Mouse (Mus musculus) forebrain, postnatal 0 days (tissue): ENCODE measurements around the gene Stxbp1. TPM values are rescaled to one million over a fixed set of nuclear protein-coding genes. Genes with fewer than 3 reads are reported as not detected.

Experiments
- ATAC-seq: fragments of 200-750 bp; cut with Nextera tagmentation; 2 replicates; pipeline ENCODE4 v1.8.0; 2017; ENCODE audit warnings: mild to moderate bottlenecking, moderate library complexity
- DNase-seq: peaks from one replicate; pipeline ENCODE4 v3.0.0-alpha.2; 2015
- H3K27ac ChIP-seq: fragments of 300-500 bp; sonication (generic); 2 replicates; pipeline ENCODE4 v1.5.1; 2014; ENCODE audit warnings: low read depth, mild to moderate bottlenecking, antibody characterized with exemption, low read length, moderate library complexity, mixed read lengths
- H3K27me3 ChIP-seq: fragments of 300-500 bp; sonication (generic); 2 replicates; pipeline ENCODE4 v1.6.1; 2014; ENCODE audit warnings: mild to moderate bottlenecking, low read length, mixed read lengths; ENCODE audit not compliant: insufficient read depth
- H3K36me3 ChIP-seq: fragments of 300-500 bp; sonication (generic); 2 replicates; pipeline ENCODE4 v1.6.1; 2014; ENCODE audit warnings: mild to moderate bottlenecking, moderate library complexity; ENCODE audit not compliant: insufficient read depth
- H3K4me1 ChIP-seq: fragments of 300-500 bp; sonication (generic); 2 replicates; pipeline ENCODE4 v1.6.1; 2014; ENCODE audit warnings: antibody characterized with exemption; ENCODE audit not compliant: insufficient read depth
- H3K4me2 ChIP-seq: fragments of 300-500 bp; sonication (generic); 2 replicates; pipeline ENCODE4 v1.6.1; 2014; ENCODE audit warnings: low read depth, mild to moderate bottlenecking, moderate library complexity
- H3K4me3 ChIP-seq: fragments of 300-500 bp; sonication (generic); 2 replicates; pipeline ENCODE4 v1.5.1; 2014; ENCODE audit warnings: low read depth, low read length, mixed read lengths
- H3K9ac ChIP-seq: fragments of 300-500 bp; sonication (generic); 2 replicates; pipeline ENCODE4 v1.6.1; 2014; ENCODE audit warnings: mild to moderate bottlenecking
- H3K9me3 ChIP-seq: fragments of 300-500 bp; sonication (generic); 2 replicates; pipeline ENCODE4 v1.6.1; 2016; ENCODE audit warnings: low read length
- CTCF ChIP-seq: sonication (generic); IDR thresholded peaks from 2 replicates; pipeline ENCODE4 v1.5.1; 2016; ENCODE audit warnings: antibody characterized with exemption, control low read depth, low read depth
- WGBS: fragments of 180-500 bp; shearing (Covaris S2); extraction: QIAGEN DNeasy Blood & Tissue Kit; methylation state at CpG from one replicate; pipeline ENCODE4 v1.1.7; 2014; 5-methylcytosine and 5-hydroxymethylcytosine counted together
- polyA plus RNA-seq: library from polyadenylated mRNA; unstranded; fragments of >200 nt; fragmentation: Nextera tagmentation; extraction: Ambion mirVana; gene quantifications from 2 replicates; pipeline ENCODE4 v1.2.1, GENCODE M21; 2015
- total RNA-seq: library from RNA; depleted of rRNA; stranded (reverse); fragments of >200 nt; gene quantifications from 2 replicates; pipeline ENCODE4 v1.2.3, GENCODE M21; 2014; rRNA removed

Gene Stxbp1
- total RNA-seq = 109 and 135 TPM in 2 replicates
- 268 and 350 TPM in 2 replicates for polyA plus RNA-seq

- 3% methylated on average over 71 of the region's 78 CpGs for WGBS
- peak within 1 kb of the TSS; percentile 60 for H3K4me2 ChIP-seq
- H3K27me3 ChIP-seq = no peaks in the 10 kb centered on the region
- 0 out of 2 replicates have a peak, but pooled peaks cover 2% of the 10 kb centered on the region for H3K36me3 ChIP-seq
- DNase-seq = peak; percentile 96
- peak within 1 kb of the TSS; percentile 92 for H3K27ac ChIP-seq
- H3K9me3 ChIP-seq = no peaks in the 10 kb centered on the region
- H3K4me1 ChIP-seq = peaks cover 3% of the 10 kb centered on the region; the same call in 1 of the 2 replicates
- H3K4me3 ChIP-seq = peak within 1 kb of the TSS; percentile 74
- TF ChIP-seq CTCF = peak; percentile 30; the same call in 1 of the 2 replicates
- peak within 1 kb of the TSS; percentile 90 for H3K9ac ChIP-seq
- ATAC-seq = peak; percentile 95
Observed at GRCm38 (mm10) chr2:32846805-32847467, at the start of gene Stxbp1. Stxbp1 (minus strand) TSS chr2:32847245.

DNA sequence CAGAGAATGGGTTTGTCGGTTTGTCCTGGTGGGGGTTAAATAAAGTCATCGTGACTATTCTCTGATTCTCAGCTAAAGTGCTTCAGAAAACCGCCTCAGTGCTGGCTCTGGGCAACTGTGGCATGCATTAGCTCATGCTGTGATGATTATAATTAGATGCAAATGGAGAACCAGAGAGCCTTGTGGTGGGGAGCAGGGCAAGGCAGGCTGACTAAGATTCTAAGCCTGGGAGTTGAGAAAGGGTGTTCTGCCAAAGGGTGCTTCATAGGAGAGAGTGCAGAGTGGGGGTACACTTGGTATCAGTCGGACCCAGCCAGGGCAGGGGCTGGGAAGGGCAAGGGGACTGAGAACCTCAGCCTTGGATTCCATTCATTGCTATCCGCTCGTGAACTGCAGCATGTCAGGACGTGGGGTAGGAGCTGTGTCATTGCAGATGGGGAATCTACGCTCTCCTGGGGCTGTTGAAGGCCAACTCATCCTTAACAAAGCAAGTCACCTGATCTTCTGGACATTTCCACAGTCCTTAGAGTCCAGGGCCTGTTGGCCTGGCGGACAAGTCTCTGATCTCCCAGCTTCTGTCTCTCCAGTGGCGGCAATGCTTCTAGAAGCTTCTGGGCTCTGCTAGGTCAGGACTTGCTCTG is 49.6 kb upstream of the Stxbp1 start:
- H3K9ac ChIP-seq = no peak overlapping the region
- no peak for TF ChIP-seq CTCF
- H3K4me2 ChIP-seq = no peak overlapping the region
- 0 out of 2 replicates have a peak, but pooled peaks cover 2% of the 10 kb centered on the region for H3K36me3 ChIP-seq
- H3K9me3 ChIP-seq = no peaks in the 10 kb centered on the region
- DNase-seq = peak; percentile 48
- ATAC-seq = peak; percentile 75
- H3K4me3 ChIP-seq = no peak overlapping the region
- WGBS = 42% methylated on average over 10 of the region's 10 CpGs
- no peaks in the 10 kb centered on the region for H3K27me3 ChIP-seq
- H3K4me1 ChIP-seq = peaks cover 9% of the 10 kb centered on the region; the same call in 1 of the 2 replicates
- H3K27ac ChIP-seq = peak overlapping the region; percentile 67

- 28% methylated on average over 8 of the region's 8 CpGs for WGBS
- H3K4me1 ChIP-seq = peaks cover 9% of the 10 kb centered on the region; the same call in 1 of the 2 replicates
- no peak overlapping the region for H3K4me2 ChIP-seq
- H3K9ac ChIP-seq = peak overlapping the region; percentile 10; the same call in 1 of the 2 replicates
- DNase-seq (peak; percentile 38), ATAC-seq (peak; percentile 61)
- H3K27ac ChIP-seq = peak overlapping the region; percentile 67
- H3K4me3 ChIP-seq = no peak overlapping the region
- TF ChIP-seq CTCF = no peak
- H3K27me3 ChIP-seq = no peaks in the 10 kb centered on the region
- no peaks in the 10 kb centered on the region for H3K9me3 ChIP-seq
- H3K36me3 ChIP-seq = 0 out of 2 replicates have a peak, but pooled peaks cover 2% of the 10 kb centered on the region
Observed at GRCm38 (mm10) chr2:32895606-32896106, 48.6 kb upstream of the Stxbp1 start.

DNA sequence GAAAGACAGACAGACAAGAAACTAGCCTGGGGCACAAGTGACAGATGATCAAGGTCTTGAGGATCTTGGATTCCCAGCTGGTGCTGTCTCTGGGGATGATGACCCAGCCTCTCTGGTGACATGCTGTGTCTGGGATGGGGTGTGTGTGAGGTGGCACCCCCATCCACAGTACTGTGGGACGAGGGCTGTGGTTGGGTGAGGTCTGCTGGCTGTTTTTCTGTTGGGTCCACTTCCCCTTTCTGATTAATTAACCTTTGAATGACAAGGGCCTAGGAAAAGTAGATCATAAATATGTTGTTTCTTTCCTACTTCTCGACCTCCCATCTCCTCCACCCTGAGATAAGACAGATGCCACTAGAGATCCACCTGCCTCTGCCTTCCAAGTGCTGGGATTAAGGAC is 47.1 kb upstream of the Stxbp1 start:
- no peak for ATAC-seq

DNA sequence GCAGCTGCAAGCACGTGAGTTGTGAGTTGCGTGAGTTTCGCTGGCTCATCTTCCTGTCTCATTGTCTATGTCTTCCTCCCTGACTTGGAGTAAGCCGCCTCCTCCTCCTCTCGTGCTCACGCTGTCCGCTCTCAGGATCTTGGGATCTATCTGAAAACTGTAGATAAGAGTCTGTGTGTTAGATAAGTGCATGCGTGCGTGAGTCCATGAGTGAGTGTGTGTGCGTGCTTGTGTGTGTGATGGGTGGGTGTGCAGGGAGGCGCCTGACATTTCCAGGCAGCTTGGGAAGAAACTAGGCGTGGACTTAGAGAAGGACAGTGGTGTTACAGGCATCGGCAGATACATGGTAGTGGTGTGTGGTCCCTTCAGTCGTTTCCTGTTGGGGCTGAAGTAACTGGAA is 45.4 kb upstream of the Stxbp1 start:
- Histone ChIP-seq H3K9me3 (no peaks in the 10 kb centered on the region), H3K9ac (no peak overlapping the region), H3K4me2 (no peak overlapping the region), H3K36me3 (0 out of 2 replicates have a peak, but pooled peaks cover 2% of the 10 kb centered on the region), H3K4me3 (no peak overlapping the region), H3K27ac (no peak overlapping the region), H3K4me1 (peaks cover 12% of the 10 kb centered on the region; the same call in 1 of the 2 replicates), H3K27me3 (no peaks in the 10 kb centered on the region)
- DNase-seq (no peak), ATAC-seq (no peak)
- TF ChIP-seq CTCF = no peak
- WGBS = 92% methylated on average over 14 of the region's 14 CpGs

More for the DNA sequence above, 47.1 kb upstream of the Stxbp1 start:
- 77% methylated on average over 2 of the region's 2 CpGs for WGBS
- Histone ChIP-seq H3K4me1 (peaks cover 9% of the 10 kb centered on the region; the same call in 1 of the 2 replicates), H3K27ac (no peak overlapping the region), H3K27me3 (no peaks in the 10 kb centered on the region), H3K9me3 (no peaks in the 10 kb centered on the region), H3K9ac (no peak overlapping the region), H3K36me3 (0 out of 2 replicates have a peak, but pooled peaks cover 2% of the 10 kb centered on the region), H3K4me2 (no peak overlapping the region), H3K4me3 (no peak overlapping the region)
- TF ChIP-seq CTCF = no peak
- DNase-seq = no peak

DNA sequence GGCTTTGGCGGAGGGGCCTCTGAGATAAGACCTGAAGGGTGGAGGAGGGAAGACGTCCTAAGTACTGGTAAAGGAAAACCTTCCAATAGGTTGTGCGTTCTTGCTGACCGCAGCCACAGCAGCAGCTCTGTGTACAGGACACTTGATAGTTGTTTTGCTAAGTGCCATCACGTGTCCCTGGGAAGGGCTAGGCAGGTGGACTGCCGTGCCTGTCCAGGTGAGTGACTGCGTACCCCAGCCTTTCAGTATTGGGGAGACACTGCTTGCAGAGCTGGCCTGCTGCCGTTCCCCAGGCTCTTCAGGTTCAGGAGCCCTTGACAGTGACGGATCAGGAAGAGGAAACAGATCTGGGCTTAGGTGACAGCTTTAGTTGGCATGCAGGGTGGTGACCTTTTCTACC is 44.2 kb upstream of the Stxbp1 start:
- no peak overlapping the region for H3K4me3 ChIP-seq
- 75% methylated on average over 9 of the region's 9 CpGs for WGBS
- H3K27me3 ChIP-seq = no peaks in the 10 kb centered on the region
- H3K9me3 ChIP-seq = no peaks in the 10 kb centered on the region
- H3K36me3 ChIP-seq = 0 out of 2 replicates have a peak, but pooled peaks cover 2% of the 10 kb centered on the region
- no peak overlapping the region for H3K27ac ChIP-seq
- no peak overlapping the region for H3K9ac ChIP-seq
- no peak for ATAC-seq
- no peak overlapping the region for H3K4me2 ChIP-seq
- H3K4me1 ChIP-seq = peaks cover 11% of the 10 kb centered on the region; the same call in 1 of the 2 replicates
- DNase-seq = no peak
- no peak for TF ChIP-seq CTCF
